In the genomic region with DNA sequence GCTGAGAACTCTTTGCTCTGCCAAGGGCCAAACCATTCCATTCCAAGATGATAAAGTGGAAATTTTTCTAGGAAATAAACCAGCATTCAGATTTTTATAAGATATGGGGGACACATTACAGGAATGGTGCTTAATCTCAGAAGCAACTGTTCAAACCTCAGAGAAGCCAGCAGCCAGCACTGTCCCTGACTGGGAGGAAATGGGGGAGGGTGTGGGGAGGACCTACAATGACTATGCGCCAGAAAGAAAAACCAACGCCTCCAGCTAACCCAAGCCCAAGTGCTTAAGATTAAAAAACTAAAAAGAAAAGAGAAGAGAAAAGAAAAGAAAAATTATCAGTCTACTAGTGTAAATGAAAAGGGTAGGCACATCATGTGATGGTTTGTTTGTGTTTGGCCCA, we compare ENCODE assay signal across 11 mouse cellular contexts.
DNase-seq lines count a peak whose midpoint lies in the region; ATAC-seq and TF ChIP-seq lines count a peak whose summit lies in the region.
"Had no signal": no experiment of that assay in that cellular context is flagged by ENCODE, and none has a peak within 500 bp of the region (broad histone marks: within the 10 kb centered on the region; RNA-seq: fewer than 3 reads in every experiment).

No protein-coding gene starts in this region.

- H3K4me3 ChIP-seq in heart, embryonic 12.5 days: no peak overlapping the region
- H3K4me3 ChIP-seq in liver, embryonic 14.5 days (ENCODE audit: insufficient read depth in 1 of 2, low read depth in 2 of 2, low read length in 2 of 2): no peak overlapping the region
- no peak overlapping the region for H3K4me3 ChIP-seq in hindbrain, embryonic 14.5 days (replicated peaks; ENCODE audit: low read length)
- no peak overlapping the region for H3K4me3 ChIP-seq in hindbrain, embryonic 16.5 days (ENCODE audit: low read length)

- H3K27ac ChIP-seq in heart, embryonic 12.5 days (ENCODE audit: poor library complexity, severe bottlenecking): no peak overlapping the region
- no peak overlapping the region for H3K27ac ChIP-seq in liver, embryonic 14.5 days
- no peak overlapping the region for H3K27ac ChIP-seq in hindbrain, embryonic 14.5 days
- no peak overlapping the region for H3K27ac ChIP-seq in hindbrain, embryonic 16.5 days (ENCODE audit: low read depth, low read length)

- no peak for ATAC-seq in heart, embryonic 12.5 days (ENCODE audit: insufficient number of reproducible peaks, low FRiP score)
- ATAC-seq in liver, embryonic 14.5 days (ENCODE audit: insufficient read depth): peak; percentile 63; the same call in 1 of the 2 replicates
- no peak for ATAC-seq in hindbrain, embryonic 14.5 days (ENCODE audit: low FRiP score)
- no peak for ATAC-seq in hindbrain, embryonic 16.5 days

- no peak overlapping the region for H3K4me2 ChIP-seq in heart, embryonic 12.5 days
- peak overlapping the region; percentile 25; the same call in 1 of the 2 replicates for H3K4me2 ChIP-seq in liver, embryonic 14.5 days (ENCODE audit: low read depth)
- no peak overlapping the region for H3K4me2 ChIP-seq in hindbrain, embryonic 14.5 days (replicated peaks)
- no peak overlapping the region for H3K4me2 ChIP-seq in hindbrain, embryonic 16.5 days (ENCODE audit: low read length)
- H3K4me2 ChIP-seq: lung, embryonic 14.5 days had no signal

- 54% methylated on average over 2 of the region's 2 CpGs for WGBS in heart, embryonic 12.5 days
- WGBS in liver, embryonic 14.5 days (ENCODE audit: insufficient replicate concordance): 0% methylated on average over 2 of the region's 2 CpGs
- whole genome bisulfite sequencing in hindbrain, embryonic 14.5 days: 84% methylated on average over 2 of the region's 2 CpGs
- 87% methylated on average over 2 of the region's 2 CpGs for WGBS in hindbrain, embryonic 16.5 days

- H3K36me3 ChIP-seq in heart, embryonic 12.5 days: no peaks in the 10 kb centered on the region
- H3K36me3 ChIP-seq in liver, embryonic 14.5 days (replicated peaks; ENCODE audit: control insufficient read depth, insufficient read depth, low read depth): no peaks in the 10 kb centered on the region
- no peaks in the 10 kb centered on the region for H3K36me3 ChIP-seq in hindbrain, embryonic 14.5 days (replicated peaks; ENCODE audit: control insufficient read depth, insufficient read depth)
- no peaks in the 10 kb centered on the region for H3K36me3 ChIP-seq in hindbrain, embryonic 16.5 days (ENCODE audit: control insufficient read depth, insufficient read depth, low read length)

- H3K9ac ChIP-seq in heart, embryonic 12.5 days: no peak overlapping the region
- H3K9ac ChIP-seq in liver, embryonic 14.5 days (replicated peaks): no peak overlapping the region
- H3K9ac ChIP-seq in hindbrain, embryonic 14.5 days: no peak overlapping the region
- no peak overlapping the region for H3K9ac ChIP-seq in hindbrain, embryonic 16.5 days (ENCODE audit: low read depth, low read length)
- H3K9ac ChIP-seq: lung, embryonic 14.5 days had no signal

- DNase-seq in heart, adult 18-20 months: peak; percentile 72 to 79
- DNase-seq in urinary bladder, postnatal 14 days (ENCODE audit: low spot score): peak; percentile 36
- DNase-seq in urinary bladder, postnatal 25 days (ENCODE audit: low spot score): no peak
- DNase-seq in liver, embryonic 14.5 days (ENCODE audit: low read depth in 3 of 3, low spot score in 3 of 3): peak in 1 of 3 experiments; percentile 18
- no peak for DNase-seq in hindbrain, embryonic 14.5 days (ENCODE audit: low spot score)
- no peak for DNase-seq in right cerebral cortex, postnatal 14 days
- DNase-seq: cerebellum, adult 2 months; kidney, adult 8-10 months; lung, embryonic 14.5 days had no signal

- peaks cover 42% of the 10 kb centered on the region for H3K4me1 ChIP-seq in heart, embryonic 12.5 days (replicated peaks)
- peaks cover 27 to 41% of the 10 kb centered on the region in 2 experiments for H3K4me1 ChIP-seq in liver, embryonic 14.5 days (replicated peaks; ENCODE audit: control insufficient read depth in 2 of 2, insufficient read depth in 2 of 2, low read length in 1 of 2)
- H3K4me1 ChIP-seq in hindbrain, embryonic 14.5 days (replicated peaks; ENCODE audit: control insufficient read depth, insufficient read depth, low read length): 0 out of 2 replicates have a peak, but pooled peaks cover 5% of the 10 kb centered on the region
- no peaks in the 10 kb centered on the region for H3K4me1 ChIP-seq in hindbrain, embryonic 16.5 days (ENCODE audit: control insufficient read depth, insufficient read depth, low read depth, low read length)

- H3K27me3 ChIP-seq in heart, embryonic 12.5 days (replicated peaks): no peaks in the 10 kb centered on the region
- no peaks in the 10 kb centered on the region for H3K27me3 ChIP-seq in liver, embryonic 14.5 days (ENCODE audit: control insufficient read depth, insufficient read depth, low read length)
- H3K27me3 ChIP-seq in hindbrain, embryonic 14.5 days (ENCODE audit: control insufficient read depth, insufficient read depth, low read length): no peaks in the 10 kb centered on the region
- H3K27me3 ChIP-seq in hindbrain, embryonic 16.5 days (replicated peaks; ENCODE audit: control insufficient read depth, insufficient read depth, low read length): no peaks in the 10 kb centered on the region

- no peaks in the 10 kb centered on the region for H3K9me3 ChIP-seq in heart, embryonic 12.5 days (replicated peaks)
- no peaks in the 10 kb centered on the region for H3K9me3 ChIP-seq in liver, embryonic 14.5 days (ENCODE audit: control insufficient read depth, low read length)
- H3K9me3 ChIP-seq in hindbrain, embryonic 14.5 days (ENCODE audit: control insufficient read depth, low read length): no peaks in the 10 kb centered on the region
- no peaks in the 10 kb centered on the region; the same call in 1 of the 2 replicates for H3K9me3 ChIP-seq in hindbrain, embryonic 16.5 days (ENCODE audit: control insufficient read depth, low read length)

- TF ChIP-seq EP300 in liver, embryonic 14.5 days (IDR thresholded peaks at IDR 0.05; ENCODE audit: low read depth): no peak

- TF ChIP-seq CTCF in liver, embryonic 14.5 days (IDR thresholded peaks at IDR 0.05; ENCODE audit: low read depth): no peak

Comparison
In these comparisons a context has a peak if more than half of its experiments do, and no peak if none do; other contexts are left out.
1. DNase-seq: peak in heart, adult 18-20 months (2 of 2) and urinary bladder, postnatal 14 days (single experiment); none in urinary bladder, postnatal 25 days (single experiment), hindbrain, embryonic 14.5 days (single experiment) and right cerebral cortex, postnatal 14 days (single experiment).